Mouse (Mus musculus) mesoderm, embryonic 11.5 days (tissue): ENCODE measurements around the gene Erbb2.
A peak's percentile ranks its signal among the peaks of the same experiment; 100 is the strongest.
"Not testable (repeated sequence)": the region's sequence is repeated elsewhere in the genome, so short reads cannot be mapped to it uniquely, and the experiment has no call there.

ENCODE experiments used
- DNase-seq: peaks from one replicate; pipeline ENCODE4 v3.0.0-alpha.2; 2012; ENCODE audit warnings: low read depth, low spot score

Gene Erbb2

DNA sequence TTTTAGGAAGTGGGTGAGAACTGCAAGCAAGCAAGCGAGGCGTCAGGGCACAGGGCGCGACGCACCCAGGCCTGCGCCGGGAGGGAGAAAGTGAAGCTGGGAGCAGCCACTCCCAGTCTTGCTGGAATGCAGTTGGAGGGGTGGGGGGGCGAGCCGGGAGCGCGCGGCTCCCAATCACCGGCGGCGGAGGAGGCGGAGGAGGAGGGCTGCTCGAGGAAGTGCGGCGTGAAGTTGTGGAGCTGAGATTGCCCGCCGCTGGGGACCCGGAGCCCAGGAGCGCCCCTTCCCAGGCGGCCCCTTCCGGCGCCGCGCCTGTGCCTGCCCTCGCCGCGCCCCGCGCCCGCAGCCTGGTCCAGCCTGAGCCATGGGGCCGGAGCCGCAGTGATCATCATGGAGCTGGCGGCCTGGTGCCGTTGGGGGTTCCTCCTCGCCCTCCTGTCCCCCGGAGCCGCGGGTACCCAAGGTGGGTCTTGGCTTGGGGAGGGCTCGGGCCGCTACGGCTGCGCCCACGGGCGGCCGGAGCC is at the start of gene Erbb2:
Gene Erbb2, plus strand, starts transcription at position 198 of the 524 bp plus-strand sequence.
- DNase-seq, result peak; percentile 87

- no peak for DNase-seq
Measured at GRCm38 (mm10) chr11:98363817-98364216, 48.5 kb upstream of the Erbb2 start.

- no peak for DNase-seq
Measured at GRCm38 (mm10) chr11:98364410-98364809, 47.9 kb upstream of the Erbb2 start.

GRCm38 (mm10) chr11:98366290-98366689 is 46.0 kb upstream of the Erbb2 start:
- DNase-seq, result no peak

- DNase-seq, result no peak
Measured at GRCm38 (mm10) chr11:98367171-98367862, 45.0 kb upstream of the Erbb2 start.

- DNase-seq, result no peak
Measured at GRCm38 (mm10) chr11:98367863-98368186, 44.4 kb upstream of the Erbb2 start.

GRCm38 (mm10) chr11:98369337-98369736 is 42.9 kb upstream of the Erbb2 start:
- DNase-seq, result no peak

GRCm38 (mm10) chr11:98370588-98370987 is 41.7 kb upstream of the Erbb2 start:
- no peak for DNase-seq

DNA sequence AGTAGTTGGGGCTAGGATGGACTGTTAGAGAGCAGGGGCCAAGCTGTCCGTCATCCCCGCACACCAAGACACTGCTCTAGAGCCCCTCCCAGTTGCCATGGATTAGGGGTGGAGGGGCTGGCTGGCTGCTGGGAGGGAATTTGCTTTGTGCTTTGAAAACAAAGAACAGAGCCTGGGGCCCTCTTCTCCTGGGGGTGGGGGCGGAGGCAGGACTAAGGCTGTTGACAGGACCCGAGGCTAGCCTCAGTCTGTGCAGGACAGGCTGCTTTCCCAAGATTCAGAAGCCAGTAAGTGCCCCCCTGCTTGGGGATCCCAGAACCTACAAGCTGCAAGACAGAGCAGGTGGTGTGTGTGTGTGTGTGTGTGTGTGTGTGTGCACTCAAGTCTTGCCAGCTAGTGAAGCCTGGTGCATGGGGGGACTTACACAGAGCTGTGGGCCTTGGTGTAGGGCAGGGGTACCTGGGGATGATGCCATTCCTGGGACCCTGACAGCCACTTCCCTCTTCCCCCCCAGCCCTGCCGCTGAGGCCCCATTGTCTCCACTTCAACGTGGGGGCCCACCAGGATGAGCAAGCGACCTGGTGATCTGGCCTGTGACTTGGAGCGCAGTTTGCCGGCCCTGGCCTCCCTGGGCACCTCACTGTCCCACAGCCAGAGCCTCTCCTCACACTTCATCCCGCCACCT is 40.6 kb upstream of the Erbb2 start:
- DNase-seq, result no peak

DNA sequence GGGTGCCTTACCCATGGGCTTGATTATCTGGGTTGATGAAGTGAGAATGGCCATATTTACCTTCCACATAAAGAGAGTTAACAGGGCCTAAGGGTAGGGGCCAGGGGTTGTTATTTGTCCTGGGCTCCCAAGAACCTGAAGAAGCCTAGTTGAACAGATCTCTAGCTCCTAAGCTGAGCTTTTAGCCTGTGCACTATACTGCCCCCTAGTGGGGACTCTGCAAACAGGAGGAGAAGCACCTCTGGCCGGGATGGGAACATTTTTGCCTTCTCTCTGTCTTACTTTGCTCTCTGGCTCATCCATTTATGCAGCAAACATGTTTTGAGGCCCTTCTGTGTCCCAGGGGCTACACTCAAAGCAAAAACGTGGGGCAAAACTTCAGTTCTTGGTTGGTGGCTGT is 39.9 kb upstream of the Erbb2 start:
- DNase-seq, result peak; percentile 82

- DNase-seq, result no peak
Measured at GRCm38 (mm10) chr11:98373244-98373643, 39.0 kb upstream of the Erbb2 start.

DNA sequence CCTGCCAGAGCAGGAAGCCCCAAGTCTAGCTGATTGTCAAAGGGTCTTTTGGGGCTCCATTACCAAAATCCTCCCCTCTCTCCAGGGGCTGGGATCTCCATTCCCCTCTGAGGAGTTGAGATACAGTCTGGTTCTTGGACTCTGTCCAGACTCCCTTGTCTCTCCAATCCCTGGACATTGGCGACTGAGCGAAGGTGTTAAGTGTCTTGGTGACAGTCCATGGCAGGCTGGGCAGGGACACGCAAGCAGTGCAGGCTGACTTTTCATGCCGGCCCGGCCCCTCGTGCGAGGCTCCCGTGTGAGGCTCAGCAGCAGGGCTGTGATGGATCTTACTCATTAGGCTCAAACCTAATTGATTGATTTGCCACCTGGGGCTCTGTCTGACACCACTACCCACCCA is 38.0 kb upstream of the Erbb2 start:
- DNase-seq, result no peak

- no peak for DNase-seq
Measured at GRCm38 (mm10) chr11:98376756-98377155, 35.5 kb upstream of the Erbb2 start.

DNA sequence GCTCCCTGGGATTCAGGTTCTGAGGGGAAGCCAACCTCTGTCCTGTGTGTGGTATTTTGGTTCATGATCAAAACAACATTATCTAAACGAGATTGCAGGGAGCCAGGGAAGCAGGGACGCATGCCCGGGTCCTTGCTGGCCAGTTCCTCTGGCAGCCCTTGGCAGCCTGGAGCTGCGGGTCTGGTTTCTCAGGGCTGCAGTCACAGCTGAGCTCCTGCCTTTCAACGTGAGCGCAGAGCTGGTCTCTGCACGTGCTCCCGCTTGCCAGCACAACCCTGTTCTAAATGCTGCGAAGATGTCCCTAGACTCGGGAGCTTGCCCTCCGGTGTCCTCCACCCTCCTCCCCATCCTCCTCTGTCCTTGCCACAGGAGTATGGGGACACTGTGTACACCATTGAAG is 34.5 kb upstream of the Erbb2 start:
- no peak for DNase-seq

DNA sequence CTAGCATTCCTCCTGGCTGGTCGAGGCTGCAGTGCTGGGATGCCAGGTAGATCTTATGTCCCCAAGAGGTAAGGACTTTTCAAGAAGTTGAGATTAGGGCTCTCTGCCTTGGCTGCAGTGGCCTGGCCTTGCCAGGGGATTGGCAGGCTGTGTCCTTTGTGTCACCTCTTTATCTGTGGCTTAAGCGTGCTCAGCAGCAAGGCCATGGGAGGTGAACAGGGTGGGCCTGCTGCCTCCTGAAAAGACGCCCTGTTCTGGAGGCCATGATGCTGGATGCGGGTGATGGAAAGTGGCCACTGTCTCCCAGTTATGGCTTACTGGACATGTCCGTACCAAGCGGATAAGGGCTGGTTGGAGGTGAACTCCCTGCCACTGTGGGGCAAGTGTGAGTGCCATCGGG is 32.9 kb upstream of the Erbb2 start:
- no peak for DNase-seq

DNA sequence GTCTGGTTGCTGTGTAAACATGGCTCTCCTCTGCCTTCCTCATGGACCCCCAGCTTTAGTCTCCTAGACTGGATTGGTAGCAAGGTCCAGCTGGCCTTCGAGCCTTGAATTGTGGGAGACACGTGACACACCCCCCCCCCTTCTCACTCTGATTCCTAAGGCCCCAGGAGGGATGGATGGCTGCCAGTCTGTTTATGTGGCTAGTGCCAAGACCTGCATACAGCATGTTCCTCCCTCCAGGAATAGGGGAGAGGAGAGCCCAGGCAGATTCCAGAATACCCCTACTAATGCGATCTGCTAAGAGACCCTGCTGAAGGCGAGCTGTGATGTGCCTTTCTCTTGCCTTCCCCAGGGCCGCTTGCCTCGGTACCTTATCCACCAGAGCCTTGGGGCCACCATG is 32.2 kb upstream of the Erbb2 start:
- DNase-seq, result no peak

DNA sequence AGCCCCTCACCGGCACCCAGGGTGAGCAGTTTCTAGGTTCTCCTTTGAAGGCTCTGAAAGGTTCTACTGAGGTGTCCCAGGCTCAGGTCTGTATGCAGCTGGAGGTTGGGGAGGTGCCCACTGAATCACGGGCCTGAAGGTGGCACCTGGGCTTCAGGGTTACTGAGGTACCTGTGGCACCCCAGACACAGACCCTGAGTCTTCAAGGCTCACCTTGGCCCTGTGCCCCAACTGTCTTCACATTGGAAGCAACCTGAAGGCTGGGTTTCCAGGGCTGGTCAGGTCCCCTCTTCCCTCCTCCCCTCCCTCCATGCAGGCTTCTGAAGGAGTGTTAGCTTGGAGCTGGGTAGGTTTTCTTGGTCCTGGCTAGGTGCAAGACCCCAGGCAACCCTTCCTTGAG is 30.6 kb upstream of the Erbb2 start:
- DNase-seq, result no peak

DNA sequence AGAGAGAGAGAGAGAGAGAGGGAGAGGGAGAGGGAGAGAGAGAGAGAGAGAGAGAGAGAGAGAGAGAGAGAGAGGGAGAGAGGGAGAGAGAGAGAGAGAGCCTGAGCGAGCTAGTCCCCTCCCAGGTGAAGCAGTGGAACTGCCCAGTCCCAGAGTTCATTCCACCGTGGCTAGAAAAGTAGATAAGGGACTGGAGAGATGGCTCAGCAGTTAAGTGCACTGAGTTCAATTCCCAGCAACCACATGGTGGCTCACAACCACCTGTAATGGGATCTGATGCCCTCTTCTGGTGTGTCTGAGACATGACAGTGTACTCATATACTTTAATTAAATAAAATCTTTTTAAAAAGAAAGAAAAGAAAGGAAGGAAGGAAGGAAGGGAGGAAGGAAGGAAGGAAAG is 29.9 kb upstream of the Erbb2 start:
- DNase-seq, result not testable (repeated sequence)

GRCm38 (mm10) chr11:98383261-98384030 is 28.8 kb upstream of the Erbb2 start, which contains the start of gene Tcap:
TSS of gene Tcap (plus strand) at chr11:98383811.
- DNase-seq, result no peak

DNA sequence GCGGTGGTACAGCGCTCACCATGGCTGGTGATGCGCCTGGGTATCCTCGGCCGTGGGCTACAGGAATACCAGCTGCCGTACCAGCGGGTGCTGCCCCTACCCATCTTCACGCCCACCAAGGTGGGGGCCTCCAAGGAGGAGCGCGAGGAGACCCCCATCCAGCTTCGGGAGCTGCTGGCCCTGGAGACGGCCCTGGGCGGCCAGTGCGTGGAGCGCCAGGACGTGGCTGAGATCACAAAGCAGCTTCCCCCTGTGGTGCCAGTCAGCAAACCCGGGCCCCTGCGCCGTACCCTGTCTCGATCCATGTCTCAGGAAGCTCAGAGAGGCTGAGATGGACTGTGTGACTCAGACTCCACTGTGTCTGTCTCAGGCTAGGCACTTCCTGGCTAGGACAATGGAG is 28.1 kb upstream of the Erbb2 start:
- no peak for DNase-seq

- DNase-seq, result no peak
Measured at GRCm38 (mm10) chr11:98384721-98385637, 27.3 kb upstream of the Erbb2 start.
